Mouse (Mus musculus): ENCODE measurements around the gene 9530003J23Rik.
"Not testable (repeated sequence)": the region's sequence is repeated elsewhere in the genome, so short reads cannot be mapped to it uniquely, and the experiment has no call there.

DNA sequence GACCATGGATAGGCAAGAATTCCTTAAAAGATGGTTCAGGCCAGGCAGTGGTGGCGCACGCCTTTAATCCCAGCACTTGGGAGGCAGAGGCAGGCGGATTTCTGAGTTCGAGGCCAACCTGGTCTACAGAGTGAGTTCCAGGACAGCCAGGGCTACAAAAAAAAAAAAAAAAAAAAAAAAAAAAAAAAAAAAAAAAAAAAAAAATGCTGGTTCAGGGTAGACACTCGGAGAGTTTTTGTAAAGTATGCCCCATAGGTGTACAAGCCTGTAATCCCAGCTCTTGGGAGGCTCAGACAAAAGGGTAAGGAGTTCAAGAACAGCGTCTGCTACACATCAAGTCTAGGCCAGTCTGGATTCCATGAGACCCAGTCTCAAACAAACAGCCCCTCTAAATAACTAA lies 29.7 kb downstream of the 9530003J23Rik start:
- TF ChIP-seq CTCF, EP300 (IDR thresholded peaks at IDR 0.05): not testable (repeated sequence)

Data from lung, postnatal 0 days (tissue).